Mouse (Mus musculus) CH12F3 (cell line): Measurements from ENCODE around the gene Rasal1.

Source experiments
- in situ Hi-C: fragments of 300-500 bp; cut with MboI; formaldehyde crosslinking; loops from 2 replicates; pipeline ENCODE4 v1.14.3; 2020; ENCODE audit warnings: low sequenced_read_pairs

The Rasal1 gene

GRCm38 (mm10) chr5:120652915-120653701 lies 4.5 kb downstream of the Rasal1 start:
- in situ Hi-C loops: no loop called here

GRCm38 (mm10) chr5:120653873-120654272 lies 5.3 kb downstream of the Rasal1 start:
- in situ Hi-C loops: no loop called here

- in situ Hi-C loops: no loop called here
These were observed 7.7 kb downstream of the Rasal1 start for GRCm38 (mm10) chr5:120656281-120656751.

- in situ Hi-C loops: no loop called here
These were observed 12.2 kb downstream of the Rasal1 start for GRCm38 (mm10) chr5:120660816-120661215.

GRCm38 (mm10) chr5:120664888-120665287 lies 16.3 kb downstream of the Rasal1 start:
- in situ Hi-C loops: no loop called here

- in situ Hi-C loops: no loop called here
These were observed 20.1 kb downstream of the Rasal1 start for GRCm38 (mm10) chr5:120668761-120669160.

GRCm38 (mm10) chr5:120670132-120670531 lies 21.5 kb downstream of the Rasal1 start:
- in situ Hi-C loops: no loop called here

- in situ Hi-C loops: no loop called here
These were observed 23.3 kb downstream of the Rasal1 start for GRCm38 (mm10) chr5:120671865-120672264.

GRCm38 (mm10) chr5:120673626-120674025 lies 25.0 kb downstream of the Rasal1 start:
- in situ Hi-C loops: no loop called here

GRCm38 (mm10) chr5:120674229-120675145 lies 25.9 kb downstream of the Rasal1 start:
- in situ Hi-C loops: loop anchor here (5.0 kb wide), 1 partner anchor 43 kb away; no protein-coding TSS in a partner anchor

GRCm38 (mm10) chr5:120677516-120677915 lies 28.9 kb downstream of the Rasal1 start:
- in situ Hi-C loops: loop anchor here (5.0 kb wide), 1 partner anchor 40 kb away; no protein-coding TSS in a partner anchor

GRCm38 (mm10) chr5:120679676-120680555 lies 31.3 kb downstream of the Rasal1 start:
- in situ Hi-C loops: loop anchor here (5.0 kb wide), 1 partner anchor 37 kb away; no protein-coding TSS in a partner anchor

GRCm38 (mm10) chr5:120680918-120681317 lies 32.3 kb downstream of the Rasal1 start:
- in situ Hi-C loops: no loop called here

GRCm38 (mm10) chr5:120682982-120683771 lies 34.6 kb downstream of the Rasal1 start:
- in situ Hi-C loops: no loop called here

GRCm38 (mm10) chr5:120685678-120686077 lies 37.1 kb downstream of the Rasal1 start:
- in situ Hi-C loops: no loop called here

GRCm38 (mm10) chr5:120686749-120687483 lies 38.3 kb downstream of the Rasal1 start:
- in situ Hi-C loops: no loop called here

GRCm38 (mm10) chr5:120687484-120687851 lies 38.9 kb downstream of the Rasal1 start:
- in situ Hi-C loops: no loop called here

- in situ Hi-C loops: no loop called here
These were observed 39.3 kb downstream of the Rasal1 start for GRCm38 (mm10) chr5:120687897-120688296.

- in situ Hi-C loops: no loop called here
These were observed 39.8 kb downstream of the Rasal1 start for GRCm38 (mm10) chr5:120688434-120688833.
